Mouse (Mus musculus): Measurements from ENCODE around the gene Cox15.

Gene Cox15

DNA sequence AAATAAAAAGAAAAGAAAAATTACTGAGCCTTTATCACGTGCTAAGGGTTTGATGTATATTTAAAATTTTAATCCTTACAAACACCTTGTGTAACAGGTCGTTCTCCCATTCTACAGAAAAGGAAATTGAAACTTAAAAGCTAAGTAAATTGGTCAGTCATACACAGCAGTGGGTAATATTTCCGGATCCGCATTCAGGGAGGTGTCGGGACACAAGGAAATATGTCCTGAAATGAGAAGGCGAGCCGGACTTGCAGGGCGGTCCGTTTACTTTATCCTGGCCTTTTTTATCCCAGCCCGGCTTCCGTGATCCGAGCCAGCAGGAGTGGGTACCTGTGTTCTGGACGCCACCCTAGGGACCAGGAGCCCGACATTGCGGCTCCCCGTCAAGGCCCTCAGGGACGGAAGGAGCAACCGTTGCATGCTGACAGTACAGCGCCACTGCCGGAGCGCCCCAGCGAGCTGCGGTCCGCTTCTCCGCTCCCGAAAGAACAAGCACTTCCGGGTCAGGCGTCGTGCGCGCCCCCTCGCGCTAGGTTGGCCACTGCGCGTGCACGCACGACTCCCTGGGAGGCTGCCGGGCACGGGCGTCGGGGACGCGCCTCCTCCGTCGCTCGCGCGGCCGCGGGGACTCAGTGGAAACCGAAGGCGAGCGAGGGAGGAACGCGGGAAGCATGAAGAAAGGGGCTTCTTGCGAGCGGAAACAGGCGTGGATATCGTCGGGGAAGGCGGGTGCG, at the start of gene Cox15, which contains the start of gene Cutc:
Gene Cox15, minus strand, starts transcription at position 512 of the 737 bp plus-strand sequence.
Gene Cutc, plus strand, starts transcription at position 508 of the 737 bp plus-strand sequence.
- peak; percentile 98 for DNase-seq (ENCODE audit: low spot score)

- no peak for DNase-seq (ENCODE audit: low spot score)
Measured at GRCm38 (mm10) chr19:43801427-43802051, 48.7 kb upstream of the Cox15 start.

DNA sequence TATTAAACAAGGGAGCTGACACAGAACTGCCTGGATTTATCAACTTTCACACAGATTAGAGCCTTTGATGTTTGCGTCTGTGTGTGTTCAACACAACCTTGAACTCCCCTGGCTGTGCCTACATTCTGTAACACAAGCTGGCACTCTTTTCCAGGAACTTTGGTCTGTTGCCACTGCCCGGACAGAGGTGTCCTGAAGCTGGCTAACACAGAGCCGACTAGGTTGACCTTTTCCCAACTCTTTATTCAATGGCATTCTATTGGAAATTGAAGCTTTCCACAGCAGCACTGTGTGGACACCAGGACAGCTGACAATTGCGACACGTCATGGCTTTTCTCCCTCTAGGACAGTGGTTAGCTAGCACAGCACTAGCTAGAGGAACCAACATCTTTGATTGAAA, 44.4 kb upstream of the Cox15 start:
- no peak for DNase-seq (ENCODE audit: low spot score)

DNA sequence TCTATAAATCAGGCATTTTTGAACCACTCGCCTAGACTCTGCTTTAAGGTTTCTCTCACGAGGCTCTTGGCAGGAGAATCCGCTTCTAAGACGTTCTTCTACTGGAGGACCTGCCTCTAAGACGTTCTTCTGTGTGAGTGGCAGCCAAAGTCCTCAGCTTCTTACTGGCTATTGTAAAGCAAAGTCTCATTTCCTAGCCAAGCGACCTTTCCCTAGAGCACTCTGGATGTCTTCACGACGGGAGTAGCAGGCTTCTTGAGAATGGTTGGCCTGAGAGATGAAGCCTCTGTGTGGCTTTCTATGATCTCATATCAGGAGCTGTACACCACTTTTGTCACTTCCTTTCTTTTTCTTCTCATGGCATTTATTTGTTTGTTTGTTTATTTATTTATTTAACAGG, 42.7 kb upstream of the Cox15 start:
- DNase-seq (ENCODE audit: low spot score): no peak

DNA sequence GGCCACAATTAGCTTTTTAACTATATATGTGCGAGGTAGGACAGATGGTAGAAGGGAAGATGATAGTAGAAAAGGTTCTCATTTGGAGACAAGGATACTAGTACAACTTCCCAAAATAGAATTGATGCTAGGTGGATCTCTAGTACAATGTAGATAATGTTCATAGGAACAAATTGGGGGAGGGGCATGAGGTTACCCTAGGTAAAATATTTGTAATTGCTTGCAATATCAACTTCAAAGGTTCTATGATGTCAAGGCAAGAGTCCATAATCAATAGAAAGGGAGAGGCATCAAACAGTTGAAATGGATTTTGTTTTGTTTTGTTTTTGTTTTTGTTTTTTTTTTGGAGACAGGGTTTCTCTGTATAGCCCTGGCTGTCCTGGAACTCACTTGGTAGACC, 41.2 kb upstream of the Cox15 start:
- no peak for DNase-seq (ENCODE audit: low spot score)

- DNase-seq (ENCODE audit: low spot score): no peak
Measured at GRCm38 (mm10) chr19:43792537-43792936, 39.7 kb upstream of the Cox15 start.

DNA sequence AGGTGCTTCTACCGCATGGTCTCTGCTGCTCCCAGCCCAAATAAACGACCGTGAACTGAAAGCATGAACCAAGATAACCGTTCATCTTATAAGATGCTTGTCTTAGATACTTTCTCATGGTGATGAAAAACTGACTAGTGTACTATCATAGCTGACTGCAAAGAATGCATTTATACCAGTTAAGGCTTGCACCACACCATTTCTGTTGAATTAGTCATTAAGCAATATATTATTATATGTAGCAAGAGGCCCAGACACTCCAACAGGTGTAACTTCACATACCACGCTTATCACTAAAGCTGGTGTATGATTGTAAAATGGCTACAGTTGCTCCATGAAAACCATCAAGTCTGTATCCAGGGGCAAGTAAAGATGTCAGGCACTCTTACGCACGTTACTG, 37.0 kb upstream of the Cox15 start:
- no peak for DNase-seq (ENCODE audit: low spot score)

DNA sequence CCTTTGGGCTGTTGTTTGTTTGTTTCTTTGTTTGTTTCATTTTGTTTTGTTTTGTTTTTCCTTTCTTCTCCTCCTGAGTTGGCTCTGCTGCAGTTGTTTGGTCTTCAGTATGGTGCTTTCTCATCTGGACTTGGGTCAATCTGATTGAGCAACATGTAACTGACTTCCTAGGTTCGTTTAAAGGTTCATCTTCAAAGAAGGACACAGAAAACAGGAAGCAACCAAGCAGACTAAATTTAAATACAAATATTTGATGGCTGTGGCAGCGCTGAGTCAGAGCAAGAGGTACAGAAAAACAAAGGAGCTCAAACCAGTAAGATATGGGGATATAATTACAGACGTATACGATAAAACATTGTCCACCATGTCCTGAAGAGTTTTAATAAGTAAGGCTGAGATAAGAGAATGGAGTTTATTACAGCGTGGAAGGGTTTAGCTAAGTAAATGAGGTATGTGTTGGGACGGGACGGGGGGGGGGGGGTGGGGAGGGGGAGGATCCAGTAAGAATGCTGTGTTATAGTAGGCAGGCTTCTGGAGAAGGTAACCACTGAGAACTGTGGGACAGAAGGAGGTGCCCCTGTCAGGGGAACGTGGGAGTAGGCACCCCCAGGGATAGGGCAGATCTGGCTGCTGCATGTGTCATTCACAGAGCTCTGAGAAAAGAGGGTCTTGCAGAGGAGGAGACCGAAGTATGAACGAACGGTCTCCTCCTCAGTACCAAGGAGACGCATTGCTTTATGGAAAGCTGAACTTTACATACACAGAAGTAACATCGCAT, 33.6 kb upstream of the Cox15 start:
- no peak for DNase-seq (ENCODE audit: low spot score)

- no peak for DNase-seq (ENCODE audit: low spot score)
Measured at GRCm38 (mm10) chr19:43784761-43785160, 32.0 kb upstream of the Cox15 start.

GRCm38 (mm10) chr19:43781980-43782379, 29.2 kb upstream of the Cox15 start, which contains the start of gene Abcc2:
Abcc2 (plus strand) TSS chr19:43782192.
- DNase-seq (ENCODE audit: low spot score): no peak

DNA sequence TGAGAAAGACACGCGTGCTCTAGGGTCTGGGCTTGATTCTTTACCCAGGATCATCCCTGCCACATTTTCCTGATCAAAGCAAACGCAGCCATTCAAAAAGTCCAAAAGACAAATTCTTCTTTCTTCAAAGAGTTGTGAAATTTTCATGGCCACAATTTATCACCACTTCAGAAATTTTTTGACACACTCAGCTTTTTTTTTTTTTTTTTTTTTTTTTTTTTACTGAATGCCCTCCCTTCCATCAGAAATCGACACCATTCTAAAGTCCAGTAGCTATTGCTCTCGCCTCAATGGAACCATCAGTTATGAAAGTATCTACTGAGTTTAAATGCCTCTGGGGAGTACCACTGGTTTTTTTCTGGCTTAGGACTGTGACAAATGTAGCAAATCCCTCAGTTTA, 27.6 kb upstream of the Cox15 start:
- DNase-seq (ENCODE audit: low spot score): no peak

DNA sequence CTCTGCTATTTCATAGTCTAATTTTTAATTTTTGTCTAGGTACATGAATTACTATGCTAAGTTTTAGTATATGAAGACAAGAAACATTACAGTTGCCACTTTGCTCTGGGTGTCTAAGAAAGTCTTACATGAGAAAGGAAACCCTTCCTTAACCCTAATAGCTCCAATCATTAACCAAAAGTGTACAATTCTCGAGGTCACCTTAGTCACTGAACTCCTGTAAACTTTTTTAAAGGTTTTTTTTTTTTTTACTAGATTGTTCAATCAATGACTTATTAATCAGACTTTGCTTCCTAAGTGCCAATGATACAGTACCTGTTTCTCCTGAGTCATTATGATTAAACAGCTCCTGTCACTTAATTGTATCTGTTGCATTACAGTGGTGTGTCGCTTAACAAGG, 24.5 kb upstream of the Cox15 start:
- DNase-seq (ENCODE audit: low spot score): no peak

- DNase-seq (ENCODE audit: low spot score): no peak
Measured at GRCm38 (mm10) chr19:43776561-43776960, 23.8 kb upstream of the Cox15 start.

- DNase-seq (ENCODE audit: low spot score): no peak
Measured at GRCm38 (mm10) chr19:43775433-43775832, 22.6 kb upstream of the Cox15 start.

DNA sequence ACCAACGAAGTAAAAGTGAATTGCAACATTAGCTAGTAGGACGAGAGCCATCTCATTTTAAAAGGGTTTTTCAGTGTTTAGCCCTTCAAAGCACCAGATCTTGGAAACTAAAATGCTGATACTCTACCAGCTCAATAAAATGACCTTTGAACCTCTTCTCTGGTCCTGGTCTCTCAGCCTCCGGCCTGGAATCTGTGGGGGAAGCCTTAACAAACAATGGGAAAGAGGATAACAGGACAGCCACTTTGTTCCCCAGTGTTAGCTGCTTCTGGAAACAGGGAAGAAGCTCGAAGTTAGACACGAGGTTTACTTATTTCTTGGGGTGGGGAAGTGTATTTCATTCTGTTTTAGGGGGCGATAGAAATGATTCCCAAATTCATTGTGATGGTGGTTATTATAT, 19.5 kb upstream of the Cox15 start:
- no peak for DNase-seq (ENCODE audit: low spot score)

GRCm38 (mm10) chr19:43771499-43771969, 18.7 kb upstream of the Cox15 start:
- no peak for DNase-seq (ENCODE audit: low spot score)

DNA sequence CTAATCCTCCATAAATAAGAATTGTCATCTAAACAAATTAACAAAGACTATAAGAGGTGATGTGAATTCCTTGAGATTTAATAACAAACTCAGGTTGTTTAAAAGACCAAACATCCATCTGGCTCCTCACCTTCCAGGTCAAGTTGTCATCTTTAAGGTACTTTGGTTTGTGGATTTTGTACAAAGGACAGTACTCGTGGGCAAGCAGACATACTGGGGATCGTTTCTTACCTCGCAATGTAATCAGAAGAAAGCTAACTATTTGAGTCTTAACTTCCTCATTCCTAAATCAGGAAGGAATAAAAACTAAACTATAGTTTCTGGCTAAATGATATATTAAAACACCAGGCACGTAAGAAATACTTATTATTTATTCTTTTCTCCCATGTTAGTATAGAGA, 17.8 kb upstream of the Cox15 start:
- DNase-seq (ENCODE audit: low spot score): no peak

GRCm38 (mm10) chr19:43769366-43769960, 16.7 kb upstream of the Cox15 start:
- DNase-seq (ENCODE audit: low spot score): no peak

DNA sequence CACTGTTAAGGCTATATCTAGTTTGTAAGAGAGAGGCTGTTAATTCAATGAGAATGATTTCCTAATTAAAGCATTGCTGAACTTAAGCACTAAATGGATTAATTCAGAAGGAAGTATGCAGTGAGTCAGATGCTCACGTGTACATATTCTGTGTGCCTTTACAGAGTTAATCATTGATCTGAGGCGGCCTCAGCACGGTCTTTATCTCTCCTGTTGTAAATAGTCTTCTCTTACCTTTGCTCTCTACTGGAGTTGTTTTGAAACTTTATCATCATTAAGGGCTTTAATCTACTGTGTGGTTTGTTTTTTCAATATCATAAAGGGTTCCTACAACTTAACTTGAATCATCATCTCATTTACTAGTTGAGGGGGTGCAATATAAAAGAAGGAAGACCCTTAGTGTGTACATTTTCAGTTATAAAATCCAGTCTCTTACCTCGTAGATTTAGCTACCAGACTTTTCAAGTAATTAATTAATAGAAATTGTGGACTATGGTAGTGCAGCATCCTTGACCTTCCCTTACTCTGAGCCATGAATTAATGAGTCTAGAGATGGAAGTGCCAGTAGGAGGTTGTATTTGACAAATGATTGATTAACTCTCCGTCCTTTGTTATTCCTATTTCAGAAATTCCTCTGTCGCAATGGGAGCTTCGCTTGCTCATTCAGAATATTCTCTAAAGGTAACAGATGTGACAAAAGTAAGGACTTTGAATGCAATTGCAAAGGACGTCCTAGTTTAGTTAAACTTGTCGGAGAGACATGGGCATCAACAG, 14.9 kb upstream of the Cox15 start:
- no peak for DNase-seq (ENCODE audit: low spot score)

- no peak for DNase-seq (ENCODE audit: low spot score)
Measured at GRCm38 (mm10) chr19:43766451-43766850, 13.7 kb upstream of the Cox15 start.

GRCm38 (mm10) chr19:43762410-43762809, 9.6 kb upstream of the Cox15 start:
- no peak for DNase-seq (ENCODE audit: low spot score)

Data from retina, embryonic 14.5 days (tissue).